Mouse (Mus musculus) urinary bladder, postnatal 14 days (tissue): ENCODE measurements at regions not wholly inside any gene's neighbourhood (a gene's known extent, or its start where the extent isn't known, plus 50 kb on each side); places are given as distances from the start of the nearest gene placed in this dataset.

ENCODE experiments used
- DNase-seq: peaks from one replicate; pipeline ENCODE4 v3.0.0; 2021; ENCODE audit warnings: low spot score

DNA sequence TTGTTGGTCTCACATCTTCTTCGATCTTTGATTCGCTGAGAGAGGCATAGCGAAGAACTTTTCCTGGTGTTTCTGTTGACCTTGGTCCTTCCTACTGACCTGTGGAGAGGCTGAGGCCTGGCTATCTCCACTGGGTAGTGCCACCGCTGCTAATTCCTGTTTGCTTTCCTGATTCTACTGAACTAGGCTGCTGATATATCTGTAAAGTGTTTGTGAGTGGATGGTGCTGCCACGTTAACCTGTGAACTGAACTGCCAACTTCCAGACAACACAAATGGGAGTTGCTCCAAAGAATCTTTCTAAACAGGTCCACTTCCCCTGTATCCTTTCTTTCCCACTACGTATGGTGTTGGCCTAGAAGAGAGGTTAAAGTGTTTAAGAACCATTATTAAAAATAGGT lies 78.0 kb upstream of the Akt3 start:
- no peak for DNase-seq

GRCm38 (mm10) chr1:177323366-177323765 lies 65.4 kb upstream of the Akt3 start:
- no peak for DNase-seq

DNA sequence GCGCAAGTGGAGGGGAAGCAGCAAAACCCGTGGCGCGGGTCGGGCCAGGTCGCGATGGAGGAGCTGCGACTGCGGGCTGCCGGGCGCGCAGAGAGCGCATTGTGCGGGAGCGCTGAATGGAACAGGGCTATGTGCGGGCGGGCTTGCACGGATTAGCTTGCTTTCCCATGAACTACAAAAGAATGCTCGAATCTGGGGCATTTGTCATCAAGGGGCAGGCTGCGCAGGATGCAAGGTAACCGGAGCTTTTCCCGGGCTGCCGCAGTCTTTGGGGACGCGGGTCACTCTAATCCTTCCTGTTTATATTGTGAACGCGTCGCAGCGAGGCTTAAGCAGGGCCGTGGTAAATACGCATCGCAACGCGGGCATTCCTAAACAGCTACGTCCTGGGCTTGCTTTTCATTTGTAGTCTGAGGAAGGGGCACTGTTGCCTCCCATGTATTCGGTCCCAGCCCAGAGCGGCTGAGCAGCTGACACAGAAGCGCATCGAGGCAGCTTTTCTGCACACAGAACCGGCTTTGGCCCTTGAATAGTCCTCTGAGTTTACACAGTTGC lies 64.8 kb upstream of the Akt3 start:
- DNase-seq = no peak

DNA sequence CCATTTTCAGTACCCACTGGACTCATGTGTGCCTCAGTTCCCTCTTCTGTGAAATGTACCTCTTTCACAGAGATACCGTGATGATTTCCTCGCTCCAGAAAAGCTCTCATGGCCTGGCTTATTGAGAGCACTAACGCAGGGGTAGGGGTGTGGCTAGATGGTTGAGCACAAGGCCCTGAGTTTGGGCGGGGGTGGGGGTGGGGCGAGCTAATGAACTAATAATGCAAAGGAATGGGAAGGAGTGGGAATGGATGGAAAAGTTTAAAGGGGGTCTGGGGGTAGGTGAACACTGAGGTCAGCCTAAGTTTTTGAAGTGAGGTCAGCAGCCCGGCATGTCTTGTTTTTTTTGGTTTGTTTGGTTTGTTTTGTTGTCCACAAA lies 64.3 kb upstream of the Akt3 start:
- no peak for DNase-seq

- peak; percentile 13 for DNase-seq
Measured at GRCm38 (mm10) chr1:177321655-177322306, 63.8 kb upstream of the Akt3 start.

GRCm38 (mm10) chr1:177308213-177308872 lies 50.3 kb upstream of the Akt3 start:
- no peak for DNase-seq
